Mouse (Mus musculus) testis, adult 2 months (tissue): ENCODE results near the gene Fzd1.

Source experiments
- CTCF ChIP-seq: fragments of 200-500 bp; IDR thresholded peaks from 2 replicates; pipeline ENCODE4 v1.5.1; 2012; ENCODE audit warnings: low read depth, mild to moderate bottlenecking, inconsistent platforms, low read length, moderate library complexity; ENCODE audit not compliant: control insufficient read depth, insufficient read depth, insufficient replicate concordance
- POLR2A ChIP-seq: fragments of 200-500 bp; IDR thresholded peaks from 2 replicates; pipeline ENCODE4 v1.6.1; 2012; ENCODE audit warnings: low read depth, mild to moderate bottlenecking, inconsistent platforms, low read length, moderate library complexity; ENCODE audit not compliant: control insufficient read depth

GRCm38 (mm10) chr5:4735461-4735860 is 22.4 kb downstream of the Fzd1 start:
- TF ChIP-seq CTCF = no peak
- TF ChIP-seq POLR2A = no peak
